13 mouse cellular contexts compared by ENCODE assay signal in genomic region chr12:67011368-67011767, GRCm38 (mm10).
DNase-seq lines count a peak whose midpoint lies in the region; ATAC-seq and TF ChIP-seq lines count a peak whose summit lies in the region.
"Had no signal": no experiment of that assay in that cellular context is flagged by ENCODE, and none has a peak within 500 bp of the region (broad histone marks: within the 10 kb centered on the region; RNA-seq: fewer than 3 reads in every experiment).

No protein-coding gene starts in this region.

- H3K4me2 ChIP-seq in embryonic facial prominence, embryonic 14.5 days (ENCODE audit: low read depth, low read length), result no peak overlapping the region
- H3K4me2 ChIP-seq: heart, embryonic 13.5 days; limb, embryonic 15.5 days; neural tube, embryonic 12.5 days had no signal

- no peaks in the 10 kb centered on the region for H3K9me3 ChIP-seq in embryonic facial prominence, embryonic 14.5 days (ENCODE audit: control insufficient read depth, low read length)
- H3K9me3 ChIP-seq in embryonic facial prominence, embryonic 10.5 days, result no peaks in the 10 kb centered on the region
- H3K9me3 ChIP-seq: heart, embryonic 13.5 days; limb, embryonic 15.5 days; neural tube, embryonic 12.5 days had no signal

- peak; percentile 2 for DNase-seq in embryonic facial prominence, embryonic 14.5 days (ENCODE audit: low spot score)
- DNase-seq in embryonic facial prominence, embryonic 10.5 days (ENCODE audit: low spot score), result no peak
- peak; percentile 84 for DNase-seq in brain, adult 2 months (ENCODE audit: low read depth, low spot score)
- DNase-seq in layer of hippocampus, adult 2 months (ENCODE audit: low spot score in 2 of 2), result peak; percentile 42 to 59
- DNase-seq in left cerebral cortex, postnatal 36 days (ENCODE audit: low spot score in 2 of 2), result peak; percentile 39 to 50
- DNase-seq in urinary bladder, postnatal 4 days (ENCODE audit: low spot score in 2 of 2), result no peak
- DNase-seq in kidney, postnatal 14 days, result no peak
- DNase-seq: kidney, adult 11 months had no signal

- H3K9ac ChIP-seq in embryonic facial prominence, embryonic 14.5 days (ENCODE audit: low read depth, low read length), result no peak overlapping the region
- H3K9ac ChIP-seq: heart, embryonic 13.5 days; limb, embryonic 15.5 days; neural tube, embryonic 12.5 days had no signal

- no peak for TF ChIP-seq CTCF in layer of hippocampus, adult 2 months (conservative IDR thresholded peaks at IDR 0.05)

- no peak for ATAC-seq in embryonic facial prominence, embryonic 14.5 days (ENCODE audit: low read depth)
- no peak for ATAC-seq in megakaryocyte-erythroid progenitor cell, adult 5-6 weeks (replicated peaks; ENCODE audit: low FRiP score, low TSS enrichment, poor library complexity, severe bottlenecking)

- H3K4me3 ChIP-seq in embryonic facial prominence, embryonic 14.5 days (ENCODE audit: low read depth, low read length), result no peak overlapping the region
- no peak overlapping the region for H3K4me3 ChIP-seq in embryonic facial prominence, embryonic 10.5 days
- peak overlapping the region; percentile 0; the same call in 1 of the 2 replicates for H3K4me3 ChIP-seq in layer of hippocampus, adult 2 months
- H3K4me3 ChIP-seq: heart, embryonic 13.5 days; limb, embryonic 15.5 days; neural tube, embryonic 12.5 days had no signal

- H3K27me3 ChIP-seq in embryonic facial prominence, embryonic 14.5 days (replicated peaks; ENCODE audit: control insufficient read depth, insufficient read depth, low read length), result no peaks in the 10 kb centered on the region
- no peaks in the 10 kb centered on the region for H3K27me3 ChIP-seq in embryonic facial prominence, embryonic 10.5 days (replicated peaks; ENCODE audit: low read depth, poor library complexity, severe bottlenecking)
- H3K27me3 ChIP-seq: heart, embryonic 13.5 days; limb, embryonic 15.5 days; neural tube, embryonic 12.5 days had no signal

- intact Hi-C loops in left cerebral cortex, postnatal 36 days (cut with DNase I), result no loop called here

- no peaks in the 10 kb centered on the region for H3K36me3 ChIP-seq in embryonic facial prominence, embryonic 14.5 days (ENCODE audit: control insufficient read depth, insufficient read depth, low read length)
- no peaks in the 10 kb centered on the region for H3K36me3 ChIP-seq in embryonic facial prominence, embryonic 10.5 days (replicated peaks)
- H3K36me3 ChIP-seq: heart, embryonic 13.5 days; limb, embryonic 15.5 days; neural tube, embryonic 12.5 days had no signal

- WGBS in embryonic facial prominence, embryonic 14.5 days, result 65% methylated on average over 4 of the region's 4 CpGs
- 77% methylated on average over 4 of the region's 4 CpGs for WGBS in embryonic facial prominence, embryonic 10.5 days

- H3K27ac ChIP-seq in embryonic facial prominence, embryonic 14.5 days (replicated peaks; ENCODE audit: low read depth, low read length), result no peak overlapping the region
- no peak overlapping the region for H3K27ac ChIP-seq in embryonic facial prominence, embryonic 10.5 days (replicated peaks)
- H3K27ac ChIP-seq in layer of hippocampus, adult 2 months, result peak overlapping the region; percentile 49
- H3K27ac ChIP-seq: heart, embryonic 13.5 days; limb, embryonic 15.5 days; macrophage; neural tube, embryonic 12.5 days had no signal

- H3K4me1 ChIP-seq in embryonic facial prominence, embryonic 14.5 days (ENCODE audit: control insufficient read depth, insufficient read depth, low read length), result no peaks in the 10 kb centered on the region
- H3K4me1 ChIP-seq in embryonic facial prominence, embryonic 10.5 days, result no peaks in the 10 kb centered on the region
- H3K4me1 ChIP-seq: limb, embryonic 15.5 days; neural tube, embryonic 12.5 days had no signal

Comparison
In these comparisons a context has a peak if more than half of its experiments do, and no peak if none do; other contexts are left out.
1. DNase-seq: peak in embryonic facial prominence, embryonic 14.5 days (single experiment), brain, adult 2 months (single experiment), layer of hippocampus, adult 2 months (2 of 2) and left cerebral cortex, postnatal 36 days (2 of 2); none in embryonic facial prominence, embryonic 10.5 days (single experiment), urinary bladder, postnatal 4 days (0 of 2) and kidney, postnatal 14 days (single experiment).